8 mouse cellular contexts compared by ENCODE assay signal in genomic region chr11:75937370-75937871, GRCm38 (mm10). TPM values are rescaled to one million over a fixed set of nuclear protein-coding genes. Genes with fewer than 3 reads are reported as not detected.
DNase-seq lines count a peak whose midpoint lies in the region; ATAC-seq and TF ChIP-seq lines count a peak whose summit lies in the region.

No protein-coding gene starts in this region.

- H3K4me1 ChIP-seq in heart, embryonic 16.5 days (ENCODE audit: control insufficient read depth, insufficient read depth, low read length) = peaks cover 44% of the 10 kb centered on the region
- H3K4me1 ChIP-seq in kidney, embryonic 16.5 days (ENCODE audit: insufficient read depth, low read length) = peaks cover 43% of the 10 kb centered on the region

- H3K36me3 ChIP-seq in heart, embryonic 16.5 days (ENCODE audit: control insufficient read depth, insufficient read depth) = no peaks in the 10 kb centered on the region
- H3K36me3 ChIP-seq in kidney, embryonic 16.5 days (ENCODE audit: insufficient read depth, low read length) = no peaks in the 10 kb centered on the region

- H3K27me3 ChIP-seq in heart, embryonic 16.5 days (ENCODE audit: control insufficient read depth, insufficient read depth, low read length) = no peaks in the 10 kb centered on the region
- no peaks in the 10 kb centered on the region for H3K27me3 ChIP-seq in kidney, embryonic 16.5 days (ENCODE audit: insufficient read depth, low read length)

- H3K9ac ChIP-seq in heart, embryonic 16.5 days (ENCODE audit: low read length) = peak overlapping the region; percentile 50
- peak overlapping the region; percentile 58 for H3K9ac ChIP-seq in kidney, embryonic 16.5 days (replicated peaks; ENCODE audit: low read length)

- no peak overlapping the region for H3K4me3 ChIP-seq in layer of hippocampus, adult 2 months
- peak overlapping the region; percentile 27 for H3K4me3 ChIP-seq in heart, embryonic 16.5 days (ENCODE audit: low read length)
- H3K4me3 ChIP-seq in kidney, embryonic 16.5 days (ENCODE audit: low read length) = peak overlapping the region; percentile 9; the same call in 1 of the 2 replicates

- peak; percentile 33 for TF ChIP-seq CTCF in layer of hippocampus, adult 2 months (conservative IDR thresholded peaks at IDR 0.05)

- H3K4me2 ChIP-seq in heart, embryonic 16.5 days (ENCODE audit: low read depth, low read length) = peak overlapping the region; percentile 46
- H3K4me2 ChIP-seq in kidney, embryonic 16.5 days (replicated peaks; ENCODE audit: low read depth, low read length) = peak overlapping the region; percentile 43

- peak; percentile 84 for ATAC-seq in heart, embryonic 16.5 days (replicated peaks; ENCODE audit: extremely low read depth, insufficient read depth, low FRiP score)
- peak; percentile 85 for ATAC-seq in kidney, embryonic 16.5 days (ENCODE audit: low FRiP score, low TSS enrichment)

- H3K27ac ChIP-seq in layer of hippocampus, adult 2 months = peak overlapping the region; percentile 48; the same call in 1 of the 2 replicates
- peak overlapping the region; percentile 76 for H3K27ac ChIP-seq in heart, embryonic 16.5 days (ENCODE audit: low read length)
- H3K27ac ChIP-seq in kidney, embryonic 16.5 days (ENCODE audit: low read length) = peak overlapping the region; percentile 87

- WGBS in heart, embryonic 16.5 days = 14% methylated on average over 6 of the region's 6 CpGs
- 11% methylated on average over 6 of the region's 6 CpGs for WGBS in kidney, embryonic 16.5 days

- no peaks in the 10 kb centered on the region for H3K9me3 ChIP-seq in heart, embryonic 16.5 days (replicated peaks; ENCODE audit: control insufficient read depth, low read length)
- H3K9me3 ChIP-seq in kidney, embryonic 16.5 days (ENCODE audit: low read length) = 0 out of 2 replicates have a peak, but pooled peaks cover under 1% of the 10 kb centered on the region

- no peak for DNase-seq in layer of hippocampus, adult 2 months (ENCODE audit: low spot score in 2 of 2)
- DNase-seq in layer of hippocampus, adult 11-12 months (ENCODE audit: low spot score) = no peak
- DNase-seq in embryo, embryonic 9.5 days (ENCODE audit: extremely low spot score) = peak; percentile 47
- DNase-seq in mesoderm, embryonic 11.5 days (ENCODE audit: low read depth, low spot score) = peak; percentile 54
- no peak for DNase-seq in cerebellum, adult 11 months
- DNase-seq in urinary bladder, adult 2 months (ENCODE audit: low spot score) = no peak

RNA-seq across cellular contexts. Expression of gene Rph3al, which starts 0.8 kb away (rescaled TPM):
- total RNA-seq in layer of hippocampus, adult 2 months (2021) = 1 to 10 TPM; 4.8 to 6.3 TPM
- 6.6 TPM in 2 replicates for polyA plus RNA-seq in heart, embryonic 16.5 days (2015; fragmentation: Nextera tagmentation; extraction: Ambion mirVana)
- polyA plus RNA-seq in kidney, embryonic 16.5 days (2015; fragmentation: Nextera tagmentation; extraction: Ambion mirVana) = 17.5 and 18.0 TPM in 2 replicates
- polyA plus RNA-seq in urinary bladder, adult 2 months (2012; rRNA removed) = 2.8 TPM in 2 replicates

Comparison
In these comparisons a context has a peak if more than half of its experiments do, and no peak if none do; other contexts are left out.
1. DNase-seq: peak in embryo, embryonic 9.5 days (single experiment) and mesoderm, embryonic 11.5 days (single experiment); none in layer of hippocampus, adult 2 months (0 of 2), layer of hippocampus, adult 11-12 months (single experiment), cerebellum, adult 11 months (single experiment) and urinary bladder, adult 2 months (single experiment).
2. Peak in every context shown above with its lines, with median percentiles within 50 percentile points of each other: H3K27ac ChIP-seq.